Mouse (Mus musculus) C2C12 (cell line): Measurements from ENCODE around the gene Gys1. TPM values are rescaled to one million over a fixed set of nuclear protein-coding genes. Genes with fewer than 3 reads are reported as not detected.
"Not testable (repeated sequence)": the region's sequence is repeated elsewhere in the genome, so short reads cannot be mapped to it uniquely, and the experiment has no call there.

ENCODE experiments used
- H3K27me3 ChIP-seq: one replicate; pipeline ENCODE4 v1.6.1; 2011; ENCODE audit not compliant: control insufficient read depth, insufficient read depth, insufficient read length
- H3K36me3 ChIP-seq: one replicate; pipeline ENCODE4 v1.6.1; 2011; ENCODE audit not compliant: control insufficient read depth, insufficient read depth
- H3K4me3 ChIP-seq: one replicate; pipeline ENCODE4 v1.5.1; 2011; ENCODE audit warnings: mild to moderate bottlenecking, control low read depth; ENCODE audit not compliant: poor library complexity, insufficient read depth, severe bottlenecking
- H3K79me2 ChIP-seq: one replicate; pipeline ENCODE4 v1.6.1; 2011; ENCODE audit not compliant: control insufficient read depth, insufficient read depth
- H3K79me3 ChIP-seq: one replicate; pipeline ENCODE4 v1.6.1; 2011; ENCODE audit warnings: low read depth, control low read depth
- H3ac ChIP-seq: one replicate; pipeline ENCODE3; 2011; ENCODE audit warnings: low read depth; ENCODE audit not compliant: control insufficient read depth, insufficient read length
- CEBPB ChIP-seq: IDR thresholded peaks from one replicate; pipeline ENCODE4 v1.6.1; 2011; ENCODE audit warnings: low read depth, mild to moderate bottlenecking, control low read depth, moderate library complexity
- CTCF ChIP-seq: IDR thresholded peaks from one replicate; pipeline ENCODE4 v1.5.1; 2011; ENCODE audit not compliant: control insufficient read depth, insufficient read depth, insufficient read length
- FOSL1 ChIP-seq: IDR thresholded peaks from one replicate; pipeline ENCODE4 v1.8.0; 2011; ENCODE audit warnings: mild to moderate bottlenecking, low read length; ENCODE audit not compliant: poor library complexity, insufficient read depth, severe bottlenecking
- MAX ChIP-seq: IDR thresholded peaks from one replicate; pipeline ENCODE4 v1.6.1; 2011; ENCODE audit warnings: mild to moderate bottlenecking, control low read depth
- MYOD1 ChIP-seq: IDR thresholded peaks from one replicate; pipeline ENCODE4 v1.6.1; 2011; ENCODE audit warnings: low read depth; ENCODE audit not compliant: control insufficient read depth, insufficient read length
- MYOG ChIP-seq: IDR thresholded peaks from one replicate; pipeline ENCODE4 v1.6.1; 2011; ENCODE audit not compliant: control insufficient read depth, insufficient read length; ENCODE audit errors: extremely low read depth
- USF1 ChIP-seq: IDR thresholded peaks from one replicate; pipeline ENCODE4 v1.6.1; 2011; ENCODE audit warnings: low read depth, mild to moderate bottlenecking, control low read depth, moderate library complexity
- polyA plus RNA-seq: library from polyadenylated mRNA; unstranded; fragments of >200 nt; fragmentation: generic; extraction: Trizol; gene quantifications from one replicate; pipeline ENCODE4 v1.2.1, GENCODE M21; 2012; ENCODE audit warnings: missing spikeins

Gene Gys1
- polyA plus RNA-seq, 1 experiment, result 25.2 TPM

DNA sequence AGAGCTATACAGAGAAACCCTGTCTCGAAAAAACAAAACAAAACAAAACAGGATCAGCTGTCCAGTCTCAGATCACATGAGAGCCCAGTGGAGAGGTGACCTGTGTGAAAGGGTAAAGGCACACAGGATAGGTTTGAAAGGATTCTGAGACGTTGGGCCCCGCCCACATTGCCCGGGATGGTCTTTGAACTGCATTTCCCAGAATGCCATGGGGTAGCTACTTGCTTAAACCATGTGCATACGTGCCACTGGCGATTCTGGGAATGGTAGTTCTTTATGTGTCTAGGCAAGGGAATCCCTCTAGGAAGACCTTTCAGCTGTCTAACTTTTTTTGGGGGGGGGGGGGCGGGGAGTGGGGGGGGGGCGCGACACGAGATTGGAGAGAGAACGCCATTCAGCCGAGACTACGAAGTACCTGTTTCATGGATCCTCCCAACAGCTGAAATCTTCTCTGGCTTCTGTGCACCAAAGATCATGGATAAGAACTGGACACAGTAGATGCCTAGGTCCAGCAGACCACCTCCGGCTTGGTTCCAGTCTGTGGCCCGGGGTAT, 46.8 kb downstream of the Gys1 start, which contains the start of gene Tulp2:
Tulp2 (plus strand) TSS at position 504 of the 554 bp plus-strand sequence.
- no peaks in the 10 kb centered on the region for H3K79me3 ChIP-seq
- no peak within 1 kb of the TSS for H3K4me3 ChIP-seq
- no peaks in the 10 kb centered on the region for H3K36me3 ChIP-seq
- H3ac ChIP-seq, result no peak within 1 kb of the TSS
- no peaks in the 10 kb centered on the region for H3K79me2 ChIP-seq
- H3K27me3 ChIP-seq, result no peaks in the 10 kb centered on the region
- TF ChIP-seq CTCF (no peak), MAX (no peak), FOSL1 (no peak), MYOG (no peak)

DNA sequence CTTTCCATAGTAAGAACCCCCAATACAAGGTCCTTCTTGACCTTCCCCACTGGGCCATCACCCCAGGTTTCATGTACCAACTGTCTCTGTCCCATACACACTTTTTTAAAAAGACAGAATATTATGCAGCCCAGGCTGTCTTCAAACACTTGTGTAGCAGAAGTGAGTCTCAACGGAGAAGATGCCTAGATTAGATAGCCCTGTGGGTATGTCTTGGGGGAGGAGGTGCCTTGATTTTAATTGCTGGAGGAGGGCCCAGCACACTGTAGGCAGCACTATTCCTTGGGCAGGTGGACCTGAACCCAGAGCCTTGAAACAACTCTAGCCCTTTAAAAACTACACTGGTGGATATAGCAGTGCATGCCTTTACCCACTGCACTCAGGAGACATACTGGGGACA, 47.5 kb downstream of the Gys1 start:
- Histone ChIP-seq H3K27me3 (no peaks in the 10 kb centered on the region), H3K4me3 (no peak overlapping the region), H3K79me2 (no peaks in the 10 kb centered on the region), H3ac (no peak overlapping the region), H3K36me3 (no peaks in the 10 kb centered on the region), H3K79me3 (no peaks in the 10 kb centered on the region)
- TF ChIP-seq MAX, result no peak
- no peak for TF ChIP-seq CTCF
- no peak for TF ChIP-seq MYOD1
- no peak for TF ChIP-seq MYOG
- no peak for TF ChIP-seq CEBPB
- TF ChIP-seq FOSL1, result no peak
- no peak for TF ChIP-seq USF1

DNA sequence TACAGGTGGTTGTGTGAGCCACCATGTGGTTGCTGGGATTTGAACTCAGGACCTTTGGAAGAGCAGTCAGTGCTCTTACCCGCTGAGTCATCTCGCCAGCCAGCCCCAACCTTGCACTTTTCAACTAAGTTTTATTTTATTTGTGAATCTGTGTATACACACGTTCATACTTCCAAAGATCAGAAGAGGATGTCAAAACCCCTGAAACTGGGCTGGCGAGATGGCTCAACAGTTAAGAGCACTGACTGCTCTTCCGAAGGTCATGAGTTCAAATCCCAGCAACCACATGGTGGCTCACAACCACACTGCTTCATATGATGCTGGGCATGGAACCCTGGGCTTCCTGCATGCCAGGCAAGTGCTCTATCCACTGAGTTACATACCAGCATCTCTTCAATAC, 50.3 kb downstream of the Gys1 start:
- H3K36me3 ChIP-seq, H3K27me3 ChIP-seq, H3K79me2 ChIP-seq, H3K4me3 ChIP-seq, H3ac ChIP-seq, H3K79me3 ChIP-seq: not testable (repeated sequence)

DNA sequence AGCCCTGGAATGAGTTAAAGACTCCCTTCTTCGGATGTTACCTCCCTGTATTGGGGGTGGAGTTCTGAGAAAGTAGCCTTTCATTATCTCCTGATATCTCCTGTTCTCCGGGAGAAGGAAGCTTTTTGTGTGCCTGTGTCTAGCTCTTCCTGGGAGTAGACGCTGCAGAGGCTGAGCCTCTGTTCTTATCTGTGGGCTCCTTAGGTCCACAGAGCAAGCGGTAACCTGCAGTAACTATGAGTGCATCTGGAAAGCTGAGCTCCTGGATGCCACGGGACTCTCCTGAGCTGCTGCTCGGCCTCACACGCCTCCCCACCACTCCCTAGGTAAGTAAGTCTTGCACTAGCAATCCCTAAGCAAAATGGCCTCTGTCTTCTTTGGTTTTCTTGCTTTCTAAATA, 51.5 kb downstream of the Gys1 start:
- Histone ChIP-seq H3K27me3 (no peaks in the 10 kb centered on the region), H3K4me3 (no peak overlapping the region), H3K79me3 (no peaks in the 10 kb centered on the region), H3K36me3 (no peaks in the 10 kb centered on the region), H3ac (no peak overlapping the region), H3K79me2 (no peaks in the 10 kb centered on the region)
- TF ChIP-seq CEBPB (no peak), CTCF (no peak), MAX (no peak), MYOG (no peak), FOSL1 (no peak), MYOD1 (no peak), USF1 (no peak)

DNA sequence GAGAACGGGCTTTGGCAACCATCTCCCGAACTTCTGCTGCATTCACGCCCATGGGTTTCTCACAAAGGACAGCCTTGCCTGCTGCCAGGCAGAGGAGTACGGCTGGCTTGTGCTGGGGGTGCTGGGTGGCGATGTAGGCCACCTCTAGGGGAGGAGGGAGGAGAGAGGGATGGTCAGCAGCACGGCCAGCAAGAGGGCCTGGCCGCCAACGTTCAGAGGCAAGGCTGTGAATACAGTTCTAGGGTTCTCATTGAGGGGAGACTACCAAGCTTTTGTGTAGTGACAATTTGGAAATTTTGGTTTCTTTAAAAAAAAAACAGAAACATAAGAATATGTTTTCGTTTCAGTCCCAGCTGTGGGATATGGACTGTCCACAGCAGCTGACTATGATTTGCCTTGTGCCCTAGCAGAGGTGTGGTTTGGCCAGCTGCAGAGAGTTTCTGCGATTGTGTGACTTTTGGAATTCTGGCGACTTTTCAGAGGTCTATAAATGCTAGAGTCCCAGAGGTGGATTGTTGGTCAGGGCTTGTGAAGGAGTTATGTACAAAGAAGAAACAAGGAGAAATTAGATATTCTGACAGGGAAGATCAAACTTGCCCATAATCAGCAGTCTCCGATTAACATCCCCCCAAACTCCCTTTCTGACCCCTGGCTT, 52.2 kb downstream of the Gys1 start, which contains the start of gene Gm45808:
Gm45808 (minus strand) TSS at position 51 of the 655 bp plus-strand sequence.
- Histone ChIP-seq H3K79me3 (no peaks in the 10 kb centered on the region), H3K27me3 (no peaks in the 10 kb centered on the region), H3K4me3 (no peak within 1 kb of the TSS), H3K36me3 (no peaks in the 10 kb centered on the region), H3K79me2 (no peaks in the 10 kb centered on the region), H3ac (no peak within 1 kb of the TSS)
- TF ChIP-seq MAX, result no peak
- no peak for TF ChIP-seq MYOG
- TF ChIP-seq USF1, result no peak
- no peak for TF ChIP-seq CTCF
- TF ChIP-seq CEBPB, result no peak
- no peak for TF ChIP-seq MYOD1
- TF ChIP-seq FOSL1, result no peak

DNA sequence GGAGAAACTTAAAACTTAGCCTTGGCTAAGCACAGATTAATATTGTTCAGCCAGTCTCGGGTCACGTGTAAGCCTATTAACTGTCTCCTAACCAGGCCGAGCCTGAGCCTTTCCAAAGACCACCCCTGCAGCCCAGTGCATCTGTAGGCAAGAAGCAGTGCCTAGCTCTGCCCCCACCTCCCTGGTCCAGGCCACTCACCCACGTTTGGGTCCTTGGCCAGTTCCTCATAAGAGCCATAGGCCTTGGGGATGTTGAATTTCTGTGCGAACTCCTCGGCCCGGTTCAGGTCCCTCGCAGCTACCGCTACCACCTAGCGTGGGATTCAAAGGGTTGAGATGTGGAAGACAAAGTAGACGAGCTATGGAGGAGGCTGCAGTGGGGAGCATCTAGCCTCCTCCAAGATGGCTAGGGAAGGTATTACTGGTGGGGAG, 53.2 kb downstream of the Gys1 start:
- no peaks in the 10 kb centered on the region for H3K79me3 ChIP-seq
- no peaks in the 10 kb centered on the region for H3K79me2 ChIP-seq
- no peak overlapping the region for H3ac ChIP-seq
- TF ChIP-seq USF1, result no peak
- no peak for TF ChIP-seq MYOD1
- TF ChIP-seq MAX, result no peak
- no peak for TF ChIP-seq FOSL1
- TF ChIP-seq CEBPB, result no peak
- no peak for TF ChIP-seq MYOG
- no peak for TF ChIP-seq CTCF
- H3K36me3 ChIP-seq, result no peaks in the 10 kb centered on the region
- H3K27me3 ChIP-seq, result no peaks in the 10 kb centered on the region
- no peak overlapping the region for H3K4me3 ChIP-seq
